Mouse (Mus musculus) myocyte (in vitro differentiated cells): ENCODE data around the gene Hoxd3. TPM values are rescaled to one million over a fixed set of nuclear protein-coding genes. Genes with fewer than 3 reads are reported as not detected.

Experiments used
- H3K27me3 ChIP-seq: one replicate; pipeline ENCODE4 v1.6.1; 2011; ENCODE audit not compliant: control insufficient read depth, insufficient read depth, insufficient read length
- H3K36me3 ChIP-seq: one replicate; pipeline ENCODE4 v1.6.1; 2011; ENCODE audit not compliant: control insufficient read depth, insufficient read depth
- H3K4me2 ChIP-seq: one replicate; pipeline ENCODE4 v1.6.1; 2011; ENCODE audit warnings: low read depth, control low read depth
- H3K4me3 ChIP-seq: one replicate; pipeline ENCODE4 v1.5.1; 2011; ENCODE audit warnings: mild to moderate bottlenecking, control low read depth, moderate library complexity
- H3K79me2 ChIP-seq: one replicate; pipeline ENCODE4 v1.6.1; 2011; ENCODE audit not compliant: control insufficient read depth, insufficient read depth
- H3ac ChIP-seq: one replicate; pipeline ENCODE4 v1.6.1; 2011; ENCODE audit not compliant: control insufficient read depth, insufficient read length
- CEBPB ChIP-seq: IDR thresholded peaks from 2 replicates; pipeline ENCODE4 v1.6.1; 2011; ENCODE audit warnings: mild to moderate bottlenecking, moderate library complexity; ENCODE audit not compliant: poor library complexity, insufficient read depth, severe bottlenecking
- E2F4 ChIP-seq: IDR thresholded peaks from one replicate; pipeline ENCODE4 v1.6.1; 2011; ENCODE audit warnings: mild to moderate bottlenecking, control low read depth, moderate library complexity; ENCODE audit not compliant: insufficient read depth
- MAX ChIP-seq: IDR thresholded peaks from one replicate; pipeline ENCODE4 v1.6.1; 2011; ENCODE audit warnings: low read depth, mild to moderate bottlenecking, control low read depth
- MYOD1 ChIP-seq, 3 experiments: IDR thresholded peaks; one replicate each; pipeline ENCODE4 v1.6.1; 2011; ENCODE audit warnings: control low read depth in 2 of 3, low read depth in 2 of 3, mild to moderate bottlenecking in 2 of 3, moderate library complexity in 1 of 3; ENCODE audit not compliant: insufficient read length in 2 of 3, control insufficient read depth in 1 of 3
- MYOG ChIP-seq, 3 experiments: IDR thresholded peaks; one replicate each; pipeline ENCODE4 v1.6.1; 2011; ENCODE audit warnings: control low read depth in 2 of 3, low read depth in 2 of 3, mild to moderate bottlenecking in 2 of 3; ENCODE audit not compliant: insufficient read length in 2 of 3, control insufficient read depth in 1 of 3, insufficient read depth in 1 of 3
- POLR2A ChIP-seq: IDR thresholded peaks from one replicate; pipeline ENCODE4 v1.6.1; 2011; ENCODE audit warnings: low read depth, mild to moderate bottlenecking, control low read depth, moderate library complexity; ENCODE audit not compliant: insufficient read length
- POLR2AphosphoS2 ChIP-seq: IDR thresholded peaks from one replicate; pipeline ENCODE4 v1.6.1; 2011; ENCODE audit warnings: low read depth, control low read depth; ENCODE audit not compliant: insufficient read length
- REST ChIP-seq: IDR thresholded peaks from one replicate; pipeline ENCODE4 v1.6.1; 2011; ENCODE audit warnings: mild to moderate bottlenecking, control low read depth, moderate library complexity; ENCODE audit not compliant: insufficient read depth, insufficient read length
- SRF ChIP-seq: IDR thresholded peaks from one replicate; pipeline ENCODE4 v1.6.1; 2011; ENCODE audit warnings: low read depth; ENCODE audit not compliant: control insufficient read depth, insufficient read length
- TCF12 ChIP-seq: IDR thresholded peaks from one replicate; pipeline ENCODE4 v1.6.1; 2011; ENCODE audit warnings: mild to moderate bottlenecking, control low read depth; ENCODE audit not compliant: poor library complexity, insufficient read depth, severe bottlenecking
- TCF3 ChIP-seq: IDR thresholded peaks from one replicate; pipeline ENCODE4 v1.6.1; 2011; ENCODE audit warnings: low read depth, control low read depth; ENCODE audit not compliant: insufficient read length
- USF1 ChIP-seq: IDR thresholded peaks from one replicate; pipeline ENCODE4 v1.6.1; 2011; ENCODE audit warnings: low read depth, mild to moderate bottlenecking, control low read depth, moderate library complexity
- polyA plus RNA-seq: library from polyadenylated mRNA; unstranded; fragments of >200 nt; fragmentation: generic; extraction: Trizol; gene quantifications from one replicate; pipeline ENCODE4 v1.2.1, GENCODE M21; 2012; ENCODE audit warnings: missing spikeins

Gene Hoxd3
- polyA plus RNA-seq, 1 experiment: not detected

- Histone ChIP-seq H3K79me2 (no peaks in the 10 kb centered on the region), H3ac (no peak within 1 kb of the TSS), H3K4me2 (no peak within 1 kb of the TSS), H3K4me3 (no peak within 1 kb of the TSS), H3K27me3 (peaks cover 39% of the 10 kb centered on the region), H3K36me3 (no peaks in the 10 kb centered on the region)
- TF ChIP-seq MYOD1 (IDR thresholded peaks at IDR 0.05; ENCODE audit: control insufficient read depth in 1 of 3, insufficient read length in 2 of 3, low read depth in 2 of 3) (no peak), TCF12 (no peak), REST (no peak), MYOG (IDR thresholded peaks at IDR 0.05; ENCODE audit: control insufficient read depth in 1 of 3, insufficient read depth in 1 of 3, insufficient read length in 2 of 3, low read depth in 2 of 3) (no peak), POLR2AphosphoS2 (no peak), E2F4 (no peak), SRF (no peak), TCF3 (no peak), POLR2A (no peak), MAX (no peak), CEBPB (no peak), USF1 (no peak)
These were observed 43.8 kb upstream of the Hoxd3 start, which contains the start of gene Hoxd13 for GRCm38 (mm10) chr2:74667842-74668357. TSS of gene Hoxd13 (plus strand) at chr2:74668310.

GRCm38 (mm10) chr2:74668370-74669229 lies 43.1 kb upstream of the Hoxd3 start:
- Histone ChIP-seq H3K4me3 (no peak overlapping the region), H3K79me2 (no peaks in the 10 kb centered on the region), H3K4me2 (no peak overlapping the region), H3ac (no peak overlapping the region), H3K27me3 (peaks cover 33% of the 10 kb centered on the region), H3K36me3 (no peaks in the 10 kb centered on the region)
- no peak for TF ChIP-seq SRF
- TF ChIP-seq POLR2A: no peak
- TF ChIP-seq MYOD1 (IDR thresholded peaks at IDR 0.05; ENCODE audit: control insufficient read depth in 1 of 3, insufficient read length in 2 of 3, low read depth in 2 of 3): no peak
- no peak for TF ChIP-seq MAX
- TF ChIP-seq REST: no peak
- no peak for TF ChIP-seq E2F4
- TF ChIP-seq MYOG (IDR thresholded peaks at IDR 0.05; ENCODE audit: control insufficient read depth in 1 of 3, insufficient read depth in 1 of 3, insufficient read length in 2 of 3, low read depth in 2 of 3): no peak

DNA sequence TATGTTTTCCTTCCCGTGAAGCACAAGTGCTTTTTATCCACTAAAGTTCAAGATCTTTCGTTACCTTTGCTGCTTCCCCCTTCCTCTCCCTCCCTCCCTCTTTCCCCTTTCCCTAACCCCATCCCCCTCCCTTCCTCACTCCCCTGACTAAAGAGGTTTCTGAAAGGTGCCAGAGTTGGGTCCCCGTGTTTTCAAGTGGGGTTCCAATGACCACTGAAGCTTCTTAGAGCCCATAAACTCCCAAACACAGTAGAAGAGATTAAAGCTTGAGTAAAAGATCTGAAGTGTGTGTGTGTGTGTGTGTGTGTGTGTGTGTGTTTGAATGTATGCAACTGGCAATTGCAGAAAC lies 42.5 kb upstream of the Hoxd3 start:
- Histone ChIP-seq H3K36me3 (no peaks in the 10 kb centered on the region), H3K4me3 (no peak overlapping the region), H3K79me2 (no peaks in the 10 kb centered on the region), H3ac (no peak overlapping the region), H3K27me3 (peaks cover 39% of the 10 kb centered on the region), H3K4me2 (no peak overlapping the region)
- TF ChIP-seq MYOD1 (IDR thresholded peaks at IDR 0.05; ENCODE audit: control insufficient read depth in 1 of 3, insufficient read length in 2 of 3, low read depth in 2 of 3): no peak
- TF ChIP-seq MYOG (IDR thresholded peaks at IDR 0.05; ENCODE audit: control insufficient read depth in 1 of 3, insufficient read depth in 1 of 3, insufficient read length in 2 of 3, low read depth in 2 of 3): no peak
- no peak for TF ChIP-seq CEBPB
- TF ChIP-seq REST: no peak

GRCm38 (mm10) chr2:74669650-74670235 lies 42.0 kb upstream of the Hoxd3 start:
- H3K4me3 ChIP-seq: no peak overlapping the region
- no peak for TF ChIP-seq TCF12
- TF ChIP-seq TCF3: no peak
- TF ChIP-seq MAX: no peak
- no peak for TF ChIP-seq SRF
- TF ChIP-seq USF1: no peak
- no peak for TF ChIP-seq POLR2AphosphoS2
- no peak for TF ChIP-seq MYOG (IDR thresholded peaks at IDR 0.05; ENCODE audit: control insufficient read depth in 1 of 3, insufficient read depth in 1 of 3, insufficient read length in 2 of 3, low read depth in 2 of 3)

GRCm38 (mm10) chr2:74670632-74671188 lies 41.0 kb upstream of the Hoxd3 start:
- TF ChIP-seq CEBPB (no peak), USF1 (no peak), MAX (no peak), POLR2AphosphoS2 (no peak), TCF12 (no peak), MYOG (IDR thresholded peaks at IDR 0.05; ENCODE audit: control insufficient read depth in 1 of 3, insufficient read depth in 1 of 3, insufficient read length in 2 of 3, low read depth in 2 of 3) (no peak), POLR2A (no peak), REST (no peak), TCF3 (no peak), E2F4 (no peak), SRF (no peak), MYOD1 (IDR thresholded peaks at IDR 0.05; ENCODE audit: control insufficient read depth in 1 of 3, insufficient read length in 2 of 3, low read depth in 2 of 3) (no peak)
- H3K4me2 ChIP-seq: no peak overlapping the region

More at GRCm38 (mm10) chr2:74669650-74670235, 42.0 kb upstream of the Hoxd3 start:
- Histone ChIP-seq H3K4me2 (no peak overlapping the region), H3ac (no peak overlapping the region), H3K27me3 (peaks cover 44% of the 10 kb centered on the region), H3K79me2 (no peaks in the 10 kb centered on the region), H3K36me3 (no peaks in the 10 kb centered on the region)

More at GRCm38 (mm10) chr2:74670632-74671188, 41.0 kb upstream of the Hoxd3 start:
- Histone ChIP-seq H3K36me3 (no peaks in the 10 kb centered on the region), H3ac (no peak overlapping the region), H3K79me2 (no peaks in the 10 kb centered on the region), H3K4me3 (no peak overlapping the region), H3K27me3 (peaks cover 54% of the 10 kb centered on the region)
